Mouse (Mus musculus) layer of hippocampus, adult 2 months (tissue): ENCODE results near the gene Abcc3. TPM values are rescaled to one million over a fixed set of nuclear protein-coding genes. Genes with fewer than 3 reads are reported as not detected.
A peak's percentile ranks its signal among the peaks of the same experiment; 100 is the strongest.

ENCODE experiments used
- DNase-seq, 2 experiments: peaks; one replicate each; pipeline ENCODE4 v3.0.0; 2022; ENCODE audit warnings: low spot score in 2 of 2
- H3K27ac ChIP-seq: fragments of 200-600 bp; 2 replicates; pipeline ENCODE4 v1.8.1; 2022
- H3K4me3 ChIP-seq: fragments of 200-600 bp; 2 replicates; pipeline ENCODE4 v1.8.1; 2022; ENCODE audit warnings: mild to moderate bottlenecking
- CTCF ChIP-seq: fragments of 200-600 bp; conservative IDR thresholded peaks from 2 replicates; pipeline ENCODE4 v1.8.1; 2022; ENCODE audit warnings: antibody characterized with exemption, mild to moderate bottlenecking, moderate library complexity
- total RNA-seq, 2 experiments: library from RNA; stranded (reverse); gene quantifications; 2 replicates each; pipeline ENCODE4 v1.2.3; 2021

Gene Abcc3
- total RNA-seq, 2 experiments from 2014 or later, result 1.2 to 2.2 TPM

DNA sequence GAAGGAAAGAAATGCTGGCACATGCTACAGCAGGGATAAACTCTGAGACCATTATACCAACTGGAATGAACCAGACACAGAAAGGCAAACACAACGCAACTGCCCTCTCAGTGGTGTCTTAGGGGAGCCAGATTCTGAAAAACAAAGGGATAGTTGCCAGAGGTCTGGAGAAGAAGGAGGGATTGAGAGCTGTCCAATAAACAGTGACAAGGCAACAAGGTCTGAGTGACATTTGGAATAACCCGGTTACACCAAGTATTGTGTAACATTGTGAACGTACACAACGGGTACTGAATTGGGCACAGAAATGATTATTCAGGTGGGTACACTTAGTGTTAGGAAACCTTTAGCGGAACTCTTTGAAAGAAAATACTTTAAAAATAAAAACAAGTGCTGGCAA lies 30.7 kb downstream of the Abcc3 start:
- H3K27ac ChIP-seq, result no peak overlapping the region
- no peak for TF ChIP-seq CTCF
- no peak overlapping the region for H3K4me3 ChIP-seq
- no peak for DNase-seq

GRCm38 (mm10) chr11:94361166-94361870 lies 31.5 kb downstream of the Abcc3 start:
- Histone ChIP-seq H3K4me3 (no peak overlapping the region), H3K27ac (no peak overlapping the region)
- DNase-seq, result no peak
- no peak for TF ChIP-seq CTCF

- Histone ChIP-seq H3K27ac (no peak overlapping the region), H3K4me3 (no peak overlapping the region)
- no peak for DNase-seq
- TF ChIP-seq CTCF, result no peak
These were observed 33.6 kb downstream of the Abcc3 start for GRCm38 (mm10) chr11:94359168-94359567.

DNA sequence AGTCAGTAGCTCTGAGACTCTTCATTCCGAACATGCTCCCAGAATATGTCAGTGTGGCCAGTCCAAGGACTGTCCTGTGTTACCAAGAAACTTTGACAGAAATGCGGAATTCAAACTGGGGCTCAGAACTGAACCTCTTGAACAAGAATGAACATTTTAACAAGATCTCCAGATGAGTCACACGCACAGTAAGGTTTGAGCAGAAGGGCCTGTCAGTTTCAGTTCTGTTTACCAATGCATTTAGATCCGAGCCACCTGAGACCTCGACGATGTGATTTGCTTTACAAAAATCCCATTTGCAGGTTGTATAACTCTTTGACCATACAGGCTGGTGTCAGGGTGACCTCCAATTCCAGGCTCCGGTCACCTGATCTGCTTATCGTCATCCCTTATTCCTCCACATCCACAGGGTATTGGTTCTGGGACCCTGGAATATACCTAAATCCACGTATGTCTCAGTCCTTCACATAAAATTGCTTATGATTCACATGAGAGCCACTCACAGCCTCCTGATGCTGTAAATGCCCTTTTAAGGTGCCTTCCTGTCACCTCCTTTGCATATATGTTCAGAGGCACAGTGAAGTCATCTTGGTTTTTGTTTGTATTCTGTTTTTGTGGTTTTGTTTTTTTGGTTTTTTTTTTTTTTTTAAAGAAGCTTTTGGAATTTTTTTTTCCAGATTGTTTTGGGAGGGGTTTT lies 37.1 kb downstream of the Abcc3 start:
- DNase-seq, result no peak

DNA sequence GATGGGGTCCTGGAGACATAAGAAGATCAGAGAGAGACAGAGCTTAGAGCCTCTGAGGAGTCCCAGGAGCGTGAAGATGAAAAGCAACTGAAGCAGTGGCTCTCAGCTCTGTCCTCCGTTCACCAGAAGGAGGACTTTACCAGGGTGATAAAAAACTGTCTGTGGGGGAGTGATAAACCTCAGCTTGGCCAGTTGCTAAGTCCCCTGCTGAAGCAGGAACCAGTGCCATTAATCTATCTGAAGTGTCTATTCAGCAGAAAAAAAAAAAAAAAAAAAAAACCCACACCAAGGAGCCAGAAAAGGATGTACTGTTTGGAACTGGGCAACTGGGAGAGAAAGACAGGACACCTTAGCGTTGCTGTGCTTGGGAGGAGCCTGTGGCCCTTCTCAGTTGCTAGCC lies 41.7 kb downstream of the Abcc3 start:
- no peak for TF ChIP-seq CTCF
- Histone ChIP-seq H3K4me3 (no peak overlapping the region), H3K27ac (no peak overlapping the region)
- no peak for DNase-seq

More for the DNA sequence above, 37.1 kb downstream of the Abcc3 start:
- Histone ChIP-seq H3K27ac (no peak overlapping the region), H3K4me3 (no peak overlapping the region)
- TF ChIP-seq CTCF, result no peak

DNA sequence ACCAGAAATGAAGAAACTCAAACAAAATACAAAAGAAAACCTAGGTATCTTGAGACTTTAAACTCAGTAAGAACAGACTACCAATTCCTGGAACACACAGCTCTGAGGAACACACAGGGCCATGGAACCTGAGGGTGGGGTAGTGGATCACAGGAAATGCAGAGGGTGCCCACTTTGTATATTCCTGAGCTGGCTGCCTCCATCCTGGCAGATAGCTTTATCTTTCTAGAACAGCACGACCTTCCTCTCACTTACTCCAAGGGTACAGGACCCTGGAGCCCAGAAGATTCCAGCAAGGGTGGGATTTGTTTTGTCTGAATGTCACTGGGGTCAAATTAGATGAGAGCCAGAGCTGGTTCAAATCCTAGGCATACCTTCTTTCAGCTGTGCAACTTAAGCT lies 42.5 kb downstream of the Abcc3 start:
- no peak overlapping the region for H3K27ac ChIP-seq
- H3K4me3 ChIP-seq, result no peak overlapping the region
- DNase-seq, result no peak
- TF ChIP-seq CTCF, result no peak

- Histone ChIP-seq H3K4me3 (no peak overlapping the region), H3K27ac (no peak overlapping the region)
- DNase-seq, result no peak
- TF ChIP-seq CTCF, result peak; percentile 39
These were observed 43.0 kb downstream of the Abcc3 start for GRCm38 (mm10) chr11:94349839-94350238.

DNA sequence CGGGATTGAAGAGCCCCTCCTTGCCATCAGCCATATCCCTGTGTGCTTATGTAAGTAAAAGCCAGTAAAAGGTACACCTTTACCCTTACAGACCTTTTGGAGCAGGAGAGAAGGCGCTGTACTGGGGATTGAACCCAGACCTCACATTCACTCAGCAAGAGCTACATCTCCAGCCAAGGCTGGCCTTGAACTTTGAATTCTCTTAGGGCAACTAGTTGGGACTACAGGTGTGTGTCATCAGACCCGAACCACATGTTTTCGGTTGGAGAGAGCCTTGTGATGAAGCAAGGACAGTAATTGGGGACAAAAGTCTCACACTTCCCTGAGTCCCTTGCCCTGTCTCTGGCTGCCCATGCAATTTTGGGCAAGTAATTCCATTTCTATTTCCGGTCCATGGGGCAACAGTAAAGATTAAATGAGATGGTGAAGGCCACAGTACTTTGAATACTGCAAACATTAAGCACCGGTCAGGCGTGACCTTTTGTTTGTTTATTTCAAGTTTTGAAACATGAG lies 45.7 kb downstream of the Abcc3 start:
- TF ChIP-seq CTCF, result no peak
- H3K4me3 ChIP-seq, result no peak overlapping the region
- H3K27ac ChIP-seq, result no peak overlapping the region
- DNase-seq, result no peak

DNA sequence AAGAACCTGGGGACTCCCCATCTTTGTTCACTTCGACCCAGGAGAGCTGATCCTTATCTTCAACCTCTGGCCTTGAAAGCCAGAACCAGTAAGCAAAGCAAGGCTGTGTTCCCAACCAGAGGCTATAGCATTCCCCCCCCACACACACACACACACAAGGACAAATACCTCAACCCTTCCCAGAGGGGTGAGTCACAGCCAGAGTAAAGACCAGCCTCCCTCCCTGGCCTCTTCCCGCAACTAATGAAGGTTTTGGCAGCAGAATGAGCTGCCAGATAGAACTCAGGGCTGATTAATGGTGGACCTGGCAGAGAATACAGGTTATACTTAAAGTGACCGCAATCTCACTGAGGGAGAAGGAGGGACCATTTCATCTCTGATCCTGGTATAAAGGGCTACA lies 46.2 kb downstream of the Abcc3 start:
- no peak for TF ChIP-seq CTCF
- H3K4me3 ChIP-seq, result no peak overlapping the region
- DNase-seq, result no peak

GRCm38 (mm10) chr11:94345926-94346325 lies 46.9 kb downstream of the Abcc3 start:
- Histone ChIP-seq H3K27ac (no peak overlapping the region), H3K4me3 (no peak overlapping the region)
- DNase-seq, result no peak
- TF ChIP-seq CTCF, result no peak

More for the DNA sequence above, 46.2 kb downstream of the Abcc3 start:
- no peak overlapping the region for H3K27ac ChIP-seq

- H3K4me3 ChIP-seq, result no peak overlapping the region
- H3K27ac ChIP-seq, result no peak overlapping the region
- no peak for DNase-seq
- no peak for TF ChIP-seq CTCF
These were observed 48.3 kb downstream of the Abcc3 start for GRCm38 (mm10) chr11:94344470-94344869.

DNA sequence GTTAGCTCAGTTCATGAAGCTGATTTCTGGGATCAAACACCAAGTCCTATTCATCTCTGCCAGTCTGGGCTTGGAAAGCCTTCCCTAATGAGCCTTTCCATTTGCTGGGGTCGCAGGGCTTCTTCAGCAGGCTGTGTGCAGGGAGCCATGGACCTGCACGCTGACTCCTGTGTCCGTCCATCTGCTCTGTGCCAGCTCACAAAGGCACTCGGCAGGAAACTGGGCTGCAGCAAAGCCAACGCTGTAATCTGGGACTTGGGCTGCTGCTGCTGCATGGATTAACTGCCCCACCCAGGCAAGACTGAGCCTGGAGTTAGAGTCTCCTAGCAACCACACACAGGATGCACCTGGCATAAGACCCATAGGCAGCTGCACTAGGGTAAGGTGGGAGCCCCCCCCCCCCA lies 48.8 kb downstream of the Abcc3 start:
- no peak overlapping the region for H3K27ac ChIP-seq
- TF ChIP-seq CTCF, result no peak
- no peak overlapping the region for H3K4me3 ChIP-seq
- DNase-seq, result no peak

GRCm38 (mm10) chr11:94342114-94342905 lies 50.5 kb downstream of the Abcc3 start:
- no peak for DNase-seq
- no peak for TF ChIP-seq CTCF
- Histone ChIP-seq H3K4me3 (no peak overlapping the region), H3K27ac (no peak overlapping the region)
